Mouse (Mus musculus): ENCODE data around the gene Rnf214. TPM values are rescaled to one million over a fixed set of nuclear protein-coding genes. Genes with fewer than 3 reads are reported as not detected.

Gene Rnf214
- total and polyA plus RNA-seq, 3 experiments, result 7.9 to 17.0 TPM; not detected in 1

GRCm38 (mm10) chr9:45938088-45938487, 31.4 kb upstream of the Rnf214 start:
- Histone ChIP-seq H3K27ac (ENCODE audit: control insufficient read depth, low read depth, low read length) (no peak overlapping the region), H3K9me3 (replicated peaks; ENCODE audit: insufficient read depth, low read length) (no peaks in the 10 kb centered on the region), H3K79me2 (ENCODE audit: control insufficient read depth, insufficient read depth, low read length, poor library complexity) (no peaks in the 10 kb centered on the region), H3K4me3 (ENCODE audit: control insufficient read depth in 1 of 2, insufficient read depth in 1 of 2, low read depth in 2 of 2, low read length in 2 of 2) (no peak overlapping the region), H3K27me3 (ENCODE audit: control insufficient read depth in 1 of 2, insufficient read depth in 2 of 2, low read length in 2 of 2) (no peaks in the 10 kb centered on the region), H3K4me1 (ENCODE audit: control insufficient read depth in 1 of 2, insufficient read depth in 2 of 2, low read length in 2 of 2) (no peaks in the 10 kb centered on the region), H3K9ac (ENCODE audit: control insufficient read depth, low read depth, low read length, poor library complexity, severe bottlenecking) (no peak overlapping the region), H3K36me3 (ENCODE audit: control insufficient read depth in 1 of 2, insufficient read depth in 2 of 2, low read length in 2 of 2) (no peaks in the 10 kb centered on the region; a peak in 1 of 4 replicates)
- no peak for TF ChIP-seq GABPA (IDR thresholded peaks at IDR 0.05; ENCODE audit: low read depth, low read length)
- TF ChIP-seq CHD1 (IDR thresholded peaks at IDR 0.05; ENCODE audit: low read depth, low read length), result no peak
- no peak for TF ChIP-seq MEF2A (IDR thresholded peaks at IDR 0.05; ENCODE audit: extremely low read depth, insufficient replicate concordance, low read depth, low read length, poor library complexity, severe bottlenecking)
- no peak for TF ChIP-seq TBP (IDR thresholded peaks at IDR 0.05; ENCODE audit: low read depth, low read length)
- DNase-seq (ENCODE audit: low read depth, low spot score), result no peak

DNA sequence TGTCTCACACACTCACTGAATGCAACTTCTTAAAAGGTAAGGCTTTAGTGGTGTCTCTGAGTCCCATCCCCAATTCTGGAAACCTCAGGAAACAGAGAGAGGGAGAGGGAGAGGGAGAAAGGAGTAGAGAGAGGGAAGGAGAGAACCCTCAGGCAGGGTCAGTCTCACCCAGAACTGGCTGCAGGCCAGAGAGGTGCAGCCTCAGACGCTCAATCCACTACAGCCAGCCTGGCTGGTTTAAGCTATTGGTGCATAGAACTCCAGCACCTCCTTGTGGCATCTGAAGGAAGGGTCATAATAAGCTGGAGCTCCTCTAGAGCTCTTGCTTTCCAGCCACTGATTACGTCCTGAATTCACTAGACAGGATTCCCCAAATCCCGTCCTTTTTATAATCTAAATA, 30.2 kb upstream of the Rnf214 start:
- H3K9me3 ChIP-seq (replicated peaks; ENCODE audit: insufficient read depth, low read length), result no peaks in the 10 kb centered on the region
- H3K36me3 ChIP-seq (ENCODE audit: control insufficient read depth in 1 of 2, insufficient read depth in 2 of 2, low read length in 2 of 2), result no peaks in the 10 kb centered on the region
- no peaks in the 10 kb centered on the region for H3K4me1 ChIP-seq (ENCODE audit: control insufficient read depth in 1 of 2, insufficient read depth in 2 of 2, low read length in 2 of 2)
- H3K27ac ChIP-seq (ENCODE audit: control insufficient read depth, low read depth, low read length), result no peak overlapping the region
- H3K4me3 ChIP-seq (ENCODE audit: control insufficient read depth in 1 of 2, insufficient read depth in 1 of 2, low read depth in 2 of 2, low read length in 2 of 2), result no peak overlapping the region
- H3K9ac ChIP-seq (ENCODE audit: control insufficient read depth, low read depth, low read length, poor library complexity, severe bottlenecking), result no peak overlapping the region
- peak; percentile 59 for DNase-seq (ENCODE audit: low read depth, low spot score)
- TF ChIP-seq ETS1 (IDR thresholded peaks at IDR 0.05; ENCODE audit: low read depth, low read length) (no peak), KAT2A (conservative IDR thresholded peaks at IDR 0.05; ENCODE audit: low read depth, low read length) (no peak), NELFE (IDR thresholded peaks at IDR 0.05; ENCODE audit: low read depth, low read length) (no peak), MYC (IDR thresholded peaks at IDR 0.05; ENCODE audit: low read depth, low read length) (no peak), ZKSCAN1 (IDR thresholded peaks at IDR 0.05; ENCODE audit: low read depth, low read length) (no peak), ZC3H11A (IDR thresholded peaks at IDR 0.05; ENCODE audit: low read depth, low read length) (peak; percentile 25; the same call in 1 of the 2 replicates), HCFC1 (IDR thresholded peaks at IDR 0.05; ENCODE audit: low read depth, low read length) (no peak), CHD2 (IDR thresholded peaks at IDR 0.05; ENCODE audit: low read length) (no peak), SMC3 (IDR thresholded peaks at IDR 0.05; ENCODE audit: low read depth, low read length) (peak; percentile 54), POLR2A (IDR thresholded peaks at IDR 0.05; ENCODE audit: control insufficient read depth in 1 of 2, insufficient read depth in 1 of 2, low read depth in 1 of 2, low read length in 2 of 2, poor library complexity in 1 of 2) (no peak), RCOR1 (IDR thresholded peaks at IDR 0.05; ENCODE audit: low read depth, low read length) (no peak), MAX (IDR thresholded peaks at IDR 0.05; ENCODE audit: low read length) (no peak), MAFK (IDR thresholded peaks at IDR 0.05; ENCODE audit: borderline replicate concordance, low read depth, low read length) (no peak), RAD21 (IDR thresholded peaks at IDR 0.05; ENCODE audit: low read depth, low read length) (peak; percentile 60), CHD1 (IDR thresholded peaks at IDR 0.05; ENCODE audit: low read depth, low read length) (no peak), MAZ (IDR thresholded peaks at IDR 0.05; ENCODE audit: low read depth, low read length) (no peak), BHLHE40 (IDR thresholded peaks at IDR 0.05; ENCODE audit: borderline replicate concordance, low read depth, low read length) (no peak), CTCF (IDR thresholded peaks at IDR 0.05 in 2 of 3, conservative IDR thresholded peaks at IDR 0.05 in 1 of 3; ENCODE audit: control insufficient read depth in 1 of 3, insufficient read depth in 1 of 3, low read depth in 2 of 3, low read length in 3 of 3, poor library complexity in 1 of 3, severe bottlenecking in 1 of 3) (peak; percentile 50 to 66 (median 57)), MYB (IDR thresholded peaks at IDR 0.05; ENCODE audit: low read depth, low read length) (no peak), E2F4 (IDR thresholded peaks at IDR 0.05; ENCODE audit: borderline replicate concordance, low read depth, low read length) (no peak), EP300 (IDR thresholded peaks at IDR 0.05; ENCODE audit: low read depth in 1 of 2, low read length in 2 of 2) (no peak), POLR2AphosphoS2 (IDR thresholded peaks at IDR 0.05; ENCODE audit: low read length) (no peak), SIN3A (IDR thresholded peaks at IDR 0.05; ENCODE audit: low read length) (no peak), TAL1 (IDR thresholded peaks at IDR 0.05; ENCODE audit: low read length) (no peak), NRF1 (IDR thresholded peaks at IDR 0.05; ENCODE audit: insufficient read depth, low read depth, low read length, poor library complexity, severe bottlenecking) (no peak)
- no peaks in the 10 kb centered on the region for H3K79me2 ChIP-seq (ENCODE audit: control insufficient read depth, insufficient read depth, low read length, poor library complexity)
- no peaks in the 10 kb centered on the region for H3K27me3 ChIP-seq (ENCODE audit: control insufficient read depth in 1 of 2, insufficient read depth in 2 of 2, low read length in 2 of 2)
